Mouse (Mus musculus) lung, adult 2 months (tissue): ENCODE results near the gene Lemd2.

Experiments used
- CTCF ChIP-seq: fragments of 200-500 bp; IDR thresholded peaks from 2 replicates; pipeline ENCODE4 v1.5.1; 2011; ENCODE audit warnings: mild to moderate bottlenecking, low read length, control low read depth; ENCODE audit not compliant: insufficient read depth
- POLR2A ChIP-seq: fragments of 200-500 bp; IDR thresholded peaks from 2 replicates; pipeline ENCODE4 v1.6.1; 2011; ENCODE audit warnings: low read depth, mild to moderate bottlenecking, control low read depth, low read length, borderline replicate concordance; ENCODE audit errors: extremely low read depth

- no peak for TF ChIP-seq CTCF
- TF ChIP-seq POLR2A: no peak
These were observed 753 bp downstream of the Lemd2 start for GRCm38 (mm10) chr17:27203358-27204074.
